Mouse (Mus musculus): Measurements from ENCODE around the gene Dync2h1.
"Not testable (repeated sequence)": the region's sequence is repeated elsewhere in the genome, so short reads cannot be mapped to it uniquely, and the experiment has no call there.

The Dync2h1 gene

DNA sequence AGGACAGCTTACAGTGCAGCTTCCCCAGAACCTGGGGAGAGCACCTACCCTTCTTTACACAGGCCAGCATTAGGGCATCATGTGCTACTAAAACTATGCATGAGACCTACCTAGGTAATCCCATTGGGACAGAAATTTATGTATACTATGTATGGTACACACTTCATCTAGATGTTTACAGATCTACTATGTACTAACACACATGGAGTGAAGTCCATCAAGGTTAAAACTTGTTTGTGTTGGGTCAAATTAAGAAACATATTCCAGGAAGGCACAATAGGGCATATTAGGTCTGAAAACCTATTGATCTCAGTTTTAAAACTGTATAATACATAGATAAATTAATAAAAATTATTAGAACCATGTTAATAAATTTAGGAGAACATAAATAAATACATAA is 168.6 kb downstream of the Dync2h1 start:
- no peak for DNase-seq (ENCODE audit: low spot score)

GRCm38 (mm10) chr9:7014733-7015132 is 169.5 kb downstream of the Dync2h1 start:
- no peak for DNase-seq (ENCODE audit: low spot score)

DNA sequence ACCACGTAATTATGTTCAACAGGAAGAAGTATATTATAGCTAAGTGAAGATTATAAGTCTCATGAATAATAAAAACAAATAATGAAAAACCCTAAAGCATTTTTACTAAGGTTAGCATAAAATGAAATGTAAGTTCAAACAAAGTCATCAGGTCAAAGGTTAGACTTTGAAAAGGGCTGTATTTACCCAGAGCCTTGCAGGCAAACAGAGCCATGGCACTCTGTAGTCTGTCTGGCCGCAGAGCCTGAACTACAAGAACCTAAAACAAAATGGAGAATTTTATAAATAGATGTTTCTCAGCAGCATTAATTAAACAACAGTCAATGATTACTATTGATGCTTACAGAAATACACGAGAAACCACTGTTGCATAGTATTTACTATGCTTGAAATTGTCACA is 174.5 kb downstream of the Dync2h1 start:
- DNase-seq (ENCODE audit: low spot score): no peak

- no peak for DNase-seq (ENCODE audit: low spot score)
Measured at GRCm38 (mm10) chr9:6994865-6995264, 189.4 kb downstream of the Dync2h1 start.

GRCm38 (mm10) chr9:6994275-6994674 is 190.0 kb downstream of the Dync2h1 start:
- no peak for DNase-seq (ENCODE audit: low spot score)

DNA sequence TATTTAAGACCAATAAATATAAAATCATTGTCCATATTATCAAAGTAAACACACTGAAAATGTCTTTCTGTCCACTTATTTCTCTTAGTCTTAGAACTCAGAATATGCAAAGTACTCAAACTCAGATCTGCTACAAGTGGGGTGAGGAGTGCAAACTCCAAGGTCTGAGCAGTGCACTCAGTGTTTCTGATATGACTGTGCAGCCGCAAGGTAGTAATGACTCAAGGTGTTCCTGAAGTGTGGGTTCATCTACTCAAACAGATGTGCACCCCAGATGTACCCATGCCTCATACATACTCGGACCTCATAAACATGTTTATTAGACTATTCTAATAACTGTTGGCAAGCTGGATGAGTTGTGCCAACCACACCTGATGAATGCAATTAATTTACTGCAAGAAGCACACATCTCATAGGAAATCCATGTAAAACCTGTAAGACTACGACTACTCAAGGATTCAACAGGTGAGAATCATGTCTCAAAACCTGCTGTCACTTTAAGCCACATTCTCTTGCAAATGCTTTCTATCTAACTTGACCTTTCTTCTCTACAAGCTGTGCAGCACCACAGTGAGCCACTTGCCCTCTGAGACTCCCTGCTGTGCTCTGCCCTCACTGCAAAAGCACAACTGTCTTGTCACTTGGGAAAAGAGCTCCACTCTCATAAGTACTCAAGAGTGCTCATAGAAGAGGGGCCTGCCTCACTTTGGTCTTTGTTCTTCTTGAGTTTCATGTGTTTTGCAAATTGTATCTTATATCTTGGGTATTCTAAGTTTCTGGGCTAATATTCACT is 195.2 kb downstream of the Dync2h1 start:
- DNase-seq (ENCODE audit: low spot score): no peak

- no peak for DNase-seq (ENCODE audit: low spot score)
Measured at GRCm38 (mm10) chr9:6986161-6986560, 198.1 kb downstream of the Dync2h1 start.

- DNase-seq (ENCODE audit: low spot score): no peak
Measured at GRCm38 (mm10) chr9:6969171-6969570, 215.1 kb downstream of the Dync2h1 start.

DNA sequence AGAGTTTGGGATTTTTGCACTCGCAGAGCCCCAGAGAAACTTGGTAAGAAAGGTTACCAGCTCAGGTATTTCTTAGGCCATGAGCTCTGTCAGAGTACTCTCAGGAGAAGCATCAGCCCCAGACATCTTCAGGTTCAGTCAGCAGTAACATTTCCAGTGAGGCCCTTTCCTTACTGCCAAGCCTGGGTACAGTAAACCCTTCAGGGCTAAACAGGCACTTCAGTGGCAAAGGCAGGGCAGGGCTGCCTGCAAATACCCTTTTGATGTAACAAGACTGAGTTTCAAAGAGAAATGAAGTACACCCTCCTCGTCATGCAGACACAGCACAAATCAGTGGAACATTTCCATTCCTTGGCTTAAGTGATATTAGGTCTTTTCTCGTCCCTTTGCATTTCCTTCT is 219.2 kb downstream of the Dync2h1 start:
- DNase-seq (ENCODE audit: low spot score): no peak

DNA sequence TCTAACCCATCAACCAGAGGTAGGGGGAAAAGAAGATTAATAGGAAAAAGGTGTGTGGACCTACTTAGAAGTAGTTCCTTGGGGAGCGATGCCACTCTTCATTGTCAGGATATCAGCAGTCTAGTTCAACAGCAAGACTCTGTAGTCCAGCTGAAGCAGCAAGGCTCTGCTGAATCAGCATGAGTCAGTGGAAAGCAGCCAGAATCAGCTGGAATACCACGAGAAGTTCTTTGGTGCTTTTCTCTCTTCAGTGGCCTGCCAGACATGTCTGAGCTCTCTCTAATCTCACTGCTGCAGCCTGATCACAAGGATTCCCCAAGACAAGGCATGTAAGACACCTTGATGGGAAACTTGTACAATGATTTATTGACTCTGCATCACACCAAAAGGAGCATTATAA is 225.9 kb downstream of the Dync2h1 start:
- DNase-seq (ENCODE audit: low spot score): no peak

DNA sequence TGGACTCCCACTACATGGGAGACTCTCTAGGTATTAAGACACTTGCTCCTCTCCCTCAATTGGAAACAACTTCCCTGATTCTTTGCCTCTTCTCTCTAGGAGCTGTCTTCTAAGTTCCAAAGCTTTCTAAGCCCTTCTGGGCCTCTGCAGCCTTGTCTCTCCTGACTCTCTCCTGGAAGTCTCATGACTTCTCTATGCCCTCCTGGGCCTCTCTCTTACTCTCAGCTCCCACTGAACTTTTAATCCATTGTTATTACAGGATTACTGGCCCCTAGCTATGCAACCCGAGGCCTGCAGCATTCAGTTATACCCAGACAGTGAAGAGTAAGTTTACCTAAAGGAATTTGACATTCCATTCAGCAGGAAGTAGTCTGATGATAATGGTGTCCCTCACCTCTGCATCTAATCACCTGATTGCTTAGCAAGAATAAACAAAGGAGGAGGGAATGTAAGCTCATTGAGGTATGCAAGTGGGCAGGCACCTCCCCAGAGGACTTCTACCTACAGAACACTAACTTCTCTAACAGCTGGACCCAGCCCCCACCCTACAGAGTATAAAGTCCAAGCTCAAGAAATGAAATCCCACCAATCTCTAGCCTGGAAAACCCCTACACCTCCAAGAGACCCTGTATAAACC is 256.7 kb downstream of the Dync2h1 start:
- DNase-seq (ENCODE audit: low spot score): no peak

GRCm38 (mm10) chr9:6913471-6913870 is 270.8 kb downstream of the Dync2h1 start:
- DNase-seq (ENCODE audit: low spot score): no peak

DNA sequence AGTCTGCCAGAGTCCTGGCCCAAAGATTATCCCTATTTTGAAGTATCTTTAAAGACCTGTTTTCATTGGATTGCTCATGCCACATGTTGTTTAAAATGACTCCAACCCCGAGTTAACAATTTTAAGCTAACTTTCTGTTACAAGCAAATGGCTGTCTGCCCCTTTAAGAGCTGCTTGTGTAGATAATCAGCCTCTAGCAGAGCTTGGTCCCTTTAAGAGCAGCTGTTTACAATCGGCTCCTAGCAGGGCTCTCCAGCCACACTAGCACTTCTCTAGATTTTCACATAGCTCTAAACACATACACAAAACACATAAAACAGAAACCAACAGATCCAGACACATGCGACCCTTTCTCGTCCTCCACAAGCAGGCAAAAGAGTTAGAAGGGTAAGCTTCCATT is 273.7 kb downstream of the Dync2h1 start:
- DNase-seq (ENCODE audit: low spot score): not testable (repeated sequence)

DNA sequence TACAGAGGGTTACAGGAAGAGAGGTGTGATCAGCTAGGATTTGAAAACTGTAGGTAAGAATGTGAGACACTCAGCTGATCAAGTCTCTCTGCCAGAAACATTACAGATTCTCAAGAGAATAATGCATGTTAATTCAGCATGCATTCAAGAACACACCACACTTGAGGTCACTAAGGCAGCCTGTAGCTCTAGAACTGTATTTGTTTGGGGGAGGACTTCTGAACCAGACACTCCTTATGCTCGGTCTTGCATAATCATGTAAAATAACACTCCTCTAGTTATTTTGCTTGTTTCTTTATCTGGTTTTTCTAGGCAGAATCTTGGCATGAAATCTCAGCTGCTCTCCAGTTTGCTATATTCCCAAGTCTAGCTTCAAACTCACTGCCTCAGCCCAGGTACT is 282.6 kb downstream of the Dync2h1 start:
- no peak for DNase-seq (ENCODE audit: low spot score)

DNA sequence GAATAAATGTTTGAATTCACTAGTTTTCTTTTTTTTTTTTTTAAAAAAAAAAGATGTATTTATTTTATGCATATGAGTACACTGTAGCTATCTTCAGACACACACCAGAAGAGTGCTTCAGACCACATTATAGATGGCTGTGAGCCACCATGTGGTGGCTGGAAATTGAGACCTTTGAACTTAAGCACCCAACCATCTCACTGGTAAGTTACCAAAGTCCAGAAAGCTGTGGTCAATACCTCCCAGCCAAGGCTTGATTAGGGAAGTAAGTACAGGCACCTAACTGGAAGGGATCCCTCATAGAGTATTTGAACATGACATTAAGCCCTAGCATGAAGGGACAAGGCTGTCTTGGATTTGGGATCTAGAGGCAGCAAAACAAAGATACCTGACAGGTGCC is 292.9 kb downstream of the Dync2h1 start:
- no peak for DNase-seq (ENCODE audit: low spot score)

- no peak for DNase-seq (ENCODE audit: low spot score)
Measured at GRCm38 (mm10) chr9:6881187-6881984, 302.9 kb downstream of the Dync2h1 start.
